Mouse (Mus musculus) heart, postnatal 0 days (tissue): ENCODE data around the gene Otp. TPM values are rescaled to one million over a fixed set of nuclear protein-coding genes. Genes with fewer than 3 reads are reported as not detected.

Source experiments
- ATAC-seq: fragments of 200-750 bp; cut with Nextera tagmentation; 2 replicates; pipeline ENCODE4 v1.8.0; 2017; ENCODE audit warnings: low read depth, moderate number of reproducible peaks, moderate library complexity; ENCODE audit not compliant: insufficient read depth
- DNase-seq: peaks from one replicate; pipeline ENCODE4 v3.0.0-alpha.2; 2016; ENCODE audit warnings: low spot score
- H3K27ac ChIP-seq: fragments of 300-500 bp; sonication (generic); 2 replicates; pipeline ENCODE4 v1.5.1; 2014; ENCODE audit warnings: low read depth, mild to moderate bottlenecking
- H3K27me3 ChIP-seq: fragments of 300-500 bp; sonication (generic); 2 replicates; pipeline ENCODE4 v1.6.1; 2014; ENCODE audit warnings: low read length, mixed read lengths; ENCODE audit not compliant: control insufficient read depth, insufficient read depth
- H3K36me3 ChIP-seq: fragments of 300-500 bp; sonication (generic); replicated peaks from 2 replicates; pipeline ENCODE4 v1.6.1; 2014; ENCODE audit warnings: low read length, mixed read lengths; ENCODE audit not compliant: control insufficient read depth, insufficient read depth
- H3K4me1 ChIP-seq: fragments of 300-500 bp; sonication (generic); 2 replicates; pipeline ENCODE4 v1.6.1; 2014; ENCODE audit warnings: antibody characterized with exemption; ENCODE audit not compliant: control insufficient read depth, insufficient read depth
- H3K4me2 ChIP-seq: fragments of 300-500 bp; sonication (generic); 2 replicates; pipeline ENCODE4 v1.6.1; 2014; ENCODE audit warnings: low read depth, mild to moderate bottlenecking, low read length, moderate library complexity
- H3K4me3 ChIP-seq: fragments of 300-500 bp; sonication (generic); 2 replicates; pipeline ENCODE4 v1.5.1; 2014; ENCODE audit warnings: low read depth, low read length
- H3K9ac ChIP-seq: fragments of 300-500 bp; sonication (generic); replicated peaks from 2 replicates; pipeline ENCODE4 v1.6.1; 2014; ENCODE audit warnings: low read depth, low read length, mixed read lengths
- H3K9me3 ChIP-seq: fragments of 300-500 bp; sonication (generic); replicated peaks from 2 replicates; pipeline ENCODE4 v1.6.1; 2016; ENCODE audit warnings: low read length; ENCODE audit not compliant: control insufficient read depth
- CTCF ChIP-seq: IDR thresholded peaks from 2 replicates; pipeline ENCODE4 v1.5.1; 2016; ENCODE audit warnings: antibody characterized with exemption, control low read depth, low read depth
- EP300 ChIP-seq: IDR thresholded peaks from 2 replicates; pipeline ENCODE4 v1.6.1; 2016; ENCODE audit warnings: antibody characterized with exemption, low read depth
- WGBS: fragments of 180-500 bp; shearing (Covaris S2); extraction: QIAGEN DNeasy Blood & Tissue Kit; methylation state at CpG from one replicate; pipeline ENCODE4 v1.1.7; 2014; 5-methylcytosine and 5-hydroxymethylcytosine counted together
- polyA plus RNA-seq: library from polyadenylated mRNA; unstranded; fragments of >200 nt; fragmentation: Nextera tagmentation; extraction: Ambion mirVana; gene quantifications from 2 replicates; pipeline ENCODE4 v1.2.1, GENCODE M21; 2015
- total RNA-seq: library from RNA; depleted of rRNA; stranded (reverse); fragments of >200 nt; gene quantifications from 2 replicates; pipeline ENCODE4 v1.2.3, GENCODE M21; 2014; ENCODE audit warnings: low replicate concordance

The Otp gene
- total and polyA plus RNA-seq, 2 experiments from 2014 or later: not detected

GRCm38 (mm10) chr13:94862491-94863230 is 12.7 kb upstream of the Otp start:
- Histone ChIP-seq H3K9me3 (no peaks in the 10 kb centered on the region), H3K36me3 (no peaks in the 10 kb centered on the region), H3K27me3 (peaks cover 47% of the 10 kb centered on the region), H3K4me2 (no peak overlapping the region), H3K4me3 (no peak overlapping the region), H3K27ac (no peak overlapping the region), H3K4me1 (no peaks in the 10 kb centered on the region), H3K9ac (no peak overlapping the region)
- 56% methylated on average over 5 of the region's 5 CpGs for WGBS
- TF ChIP-seq EP300: no peak
- no peak for TF ChIP-seq CTCF
- no peak for ATAC-seq
- DNase-seq: no peak

- Histone ChIP-seq H3K4me2 (no peak overlapping the region), H3K27me3 (peaks cover 80% of the 10 kb centered on the region), H3K9ac (no peak overlapping the region), H3K27ac (no peak overlapping the region), H3K4me1 (no peaks in the 10 kb centered on the region), H3K36me3 (no peaks in the 10 kb centered on the region), H3K4me3 (no peak overlapping the region), H3K9me3 (no peaks in the 10 kb centered on the region)
- DNase-seq (no peak), ATAC-seq (no peak)
- 38% methylated on average over 2 of the region's 2 CpGs for WGBS
- TF ChIP-seq EP300 (no peak), CTCF (no peak)
These were observed 8.5 kb upstream of the Otp start for GRCm38 (mm10) chr13:94866906-94867305.

GRCm38 (mm10) chr13:94867772-94868171 is 7.6 kb upstream of the Otp start:
- no peak overlapping the region for H3K27ac ChIP-seq
- H3K4me3 ChIP-seq: no peak overlapping the region
- no peak for TF ChIP-seq EP300
- no peak for TF ChIP-seq CTCF
- peaks cover 88% of the 10 kb centered on the region for H3K27me3 ChIP-seq
- DNase-seq (no peak), ATAC-seq (no peak)
- no peaks in the 10 kb centered on the region for H3K9me3 ChIP-seq
- WGBS: 63% methylated on average over 4 of the region's 4 CpGs
- no peaks in the 10 kb centered on the region for H3K4me1 ChIP-seq
- no peak overlapping the region for H3K4me2 ChIP-seq
- H3K9ac ChIP-seq: no peak overlapping the region
- no peaks in the 10 kb centered on the region for H3K36me3 ChIP-seq

- Histone ChIP-seq H3K27me3 (peaks cover 89% of the 10 kb centered on the region), H3K9ac (no peak overlapping the region), H3K4me3 (peak overlapping the region; percentile 31), H3K4me2 (peak overlapping the region; percentile 54), H3K4me1 (no peaks in the 10 kb centered on the region), H3K36me3 (no peaks in the 10 kb centered on the region), H3K9me3 (no peaks in the 10 kb centered on the region), H3K27ac (no peak overlapping the region)
- DNase-seq (peak; percentile 60), ATAC-seq (peak; percentile 83)
- WGBS: under 1% methylated on average over 25 of the region's 35 CpGs
- TF ChIP-seq EP300 (no peak), CTCF (peak; percentile 46)
These were observed 6.9 kb upstream of the Otp start for GRCm38 (mm10) chr13:94868478-94868950.

GRCm38 (mm10) chr13:94869541-94869940 is 5.9 kb upstream of the Otp start:
- ATAC-seq: no peak
- peaks cover 94% of the 10 kb centered on the region for H3K27me3 ChIP-seq

GRCm38 (mm10) chr13:94870071-94870460 is 5.3 kb upstream of the Otp start:
- H3K4me2 ChIP-seq: no peak overlapping the region
- H3K9ac ChIP-seq: no peak overlapping the region
- TF ChIP-seq CTCF (no peak), EP300 (no peak)
- ATAC-seq (no peak), DNase-seq (no peak)
- WGBS: 7% methylated on average over 9 of the region's 9 CpGs
- peaks cover 97% of the 10 kb centered on the region for H3K27me3 ChIP-seq
- no peaks in the 10 kb centered on the region for H3K9me3 ChIP-seq
- no peak overlapping the region for H3K4me3 ChIP-seq
- no peaks in the 10 kb centered on the region for H3K36me3 ChIP-seq
- H3K27ac ChIP-seq: no peak overlapping the region
- no peaks in the 10 kb centered on the region for H3K4me1 ChIP-seq

More at GRCm38 (mm10) chr13:94869541-94869940, 5.9 kb upstream of the Otp start:
- Histone ChIP-seq H3K9ac (no peak overlapping the region), H3K36me3 (no peaks in the 10 kb centered on the region), H3K4me3 (peak overlapping the region; percentile 25), H3K9me3 (no peaks in the 10 kb centered on the region), H3K27ac (no peak overlapping the region), H3K4me2 (peak overlapping the region; percentile 54; the same call in 1 of the 2 replicates), H3K4me1 (no peaks in the 10 kb centered on the region)
- no peak for DNase-seq
- 4% methylated on average over 8 of the region's 8 CpGs for WGBS
- TF ChIP-seq EP300 (no peak), CTCF (no peak)
